Mouse (Mus musculus) G1E (cell line): ENCODE results near the gene Lmtk3.

Source experiments
- CTCF ChIP-seq: IDR thresholded peaks from 2 replicates; pipeline ENCODE4 v1.5.1; 2012; ENCODE audit warnings: low read depth, low read length, inconsistent platforms, mixed read lengths
- GATA1 ChIP-seq: IDR thresholded peaks from 2 replicates; pipeline ENCODE4 v1.6.1; 2012; ENCODE audit warnings: borderline replicate concordance, low read length, inconsistent platforms, mixed read lengths

DNA sequence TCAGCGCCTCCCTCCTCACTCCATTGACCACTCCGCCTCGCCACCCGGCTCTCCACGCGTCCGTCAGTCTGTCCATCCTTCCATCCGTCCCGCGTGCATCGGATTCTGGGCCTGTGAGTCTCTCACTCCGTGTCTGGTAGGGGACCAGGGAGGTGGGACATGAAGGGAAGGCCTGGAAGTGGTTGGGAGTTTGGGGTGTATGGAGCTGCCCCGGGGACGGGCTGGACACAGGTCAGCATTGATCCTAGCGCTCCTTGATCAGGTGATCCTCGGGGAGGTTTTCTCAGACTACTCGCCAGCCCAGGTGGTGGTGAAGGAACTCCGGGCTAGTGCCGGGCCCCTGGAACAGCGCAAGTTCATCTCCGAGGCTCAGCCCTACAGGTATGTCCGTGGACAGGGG is 4.1 kb downstream of the Lmtk3 start:
- no peak for TF ChIP-seq CTCF
- TF ChIP-seq GATA1: no peak
